Mouse (Mus musculus) lung, adult 2 months (tissue): Measurements from ENCODE around the gene Ldah.

ENCODE experiments used
- CTCF ChIP-seq: fragments of 200-500 bp; IDR thresholded peaks from 2 replicates; pipeline ENCODE4 v1.5.1; 2011; ENCODE audit warnings: mild to moderate bottlenecking, low read length, control low read depth; ENCODE audit not compliant: insufficient read depth
- POLR2A ChIP-seq: fragments of 200-500 bp; IDR thresholded peaks from 2 replicates; pipeline ENCODE4 v1.6.1; 2011; ENCODE audit warnings: low read depth, mild to moderate bottlenecking, control low read depth, low read length, borderline replicate concordance; ENCODE audit errors: extremely low read depth

DNA sequence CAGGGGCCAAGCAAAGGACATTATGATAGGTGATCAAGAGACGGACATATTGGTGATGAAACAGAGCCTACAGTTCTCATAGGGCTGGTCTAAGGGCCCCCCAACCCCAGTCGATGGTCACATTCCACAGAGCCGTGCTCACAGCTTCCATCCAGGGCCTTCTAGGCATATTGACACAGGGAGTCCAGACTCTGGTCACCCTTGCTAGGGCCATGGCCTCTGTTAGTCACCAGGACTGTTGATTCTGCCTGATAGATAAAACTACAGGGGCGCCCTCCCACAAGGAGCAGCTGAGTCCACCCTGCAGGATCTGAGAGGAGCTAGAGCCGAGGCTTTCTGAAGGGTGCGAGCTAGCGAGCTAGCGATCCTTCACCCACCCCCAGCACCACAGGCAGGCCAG is 125.7 kb downstream of the Ldah start:
- TF ChIP-seq POLR2A (no peak), CTCF (no peak)
